Mouse (Mus musculus): ENCODE measurements around the gene Cep63.

- no peak for TF ChIP-seq CTCF (IDR thresholded peaks at IDR 0.05; ENCODE audit: borderline replicate concordance, control insufficient read depth, extremely low read depth, insufficient read depth, low read length, poor library complexity)
- TF ChIP-seq POLR2A (IDR thresholded peaks at IDR 0.05; ENCODE audit: control insufficient read depth, extremely low read depth, insufficient read depth, low read length, poor library complexity), result no peak
Measured at GRCm38 (mm10) chr9:102601187-102601586, 25.1 kb downstream of the Cep63 start.
